Mouse (Mus musculus) gastrocnemius, postnatal 25 days (tissue): ENCODE measurements around the gene Mms22l. TPM values are rescaled to one million over a fixed set of nuclear protein-coding genes. Genes with fewer than 3 reads are reported as not detected.
"Not testable (repeated sequence)": the region's sequence is repeated elsewhere in the genome, so short reads cannot be mapped to it uniquely, and the experiment has no call there.

ENCODE experiments used
- DNase-seq: peaks from one replicate; pipeline ENCODE4 v3.0.0; 2022
- total RNA-seq, 2 experiments: library from RNA; stranded (reverse); gene quantifications; 1 replicate in 1 of 2; 2 replicates in 1 of 2; pipeline ENCODE4 v1.2.3; 2021

Gene Mms22l
- total RNA-seq, 2 experiments from 2014 or later, result 0.91 to 0.97 TPM

- no peak for DNase-seq
These were observed 124.2 kb downstream of the Mms22l start for GRCm38 (mm10) chr4:24620440-24620839.

DNA sequence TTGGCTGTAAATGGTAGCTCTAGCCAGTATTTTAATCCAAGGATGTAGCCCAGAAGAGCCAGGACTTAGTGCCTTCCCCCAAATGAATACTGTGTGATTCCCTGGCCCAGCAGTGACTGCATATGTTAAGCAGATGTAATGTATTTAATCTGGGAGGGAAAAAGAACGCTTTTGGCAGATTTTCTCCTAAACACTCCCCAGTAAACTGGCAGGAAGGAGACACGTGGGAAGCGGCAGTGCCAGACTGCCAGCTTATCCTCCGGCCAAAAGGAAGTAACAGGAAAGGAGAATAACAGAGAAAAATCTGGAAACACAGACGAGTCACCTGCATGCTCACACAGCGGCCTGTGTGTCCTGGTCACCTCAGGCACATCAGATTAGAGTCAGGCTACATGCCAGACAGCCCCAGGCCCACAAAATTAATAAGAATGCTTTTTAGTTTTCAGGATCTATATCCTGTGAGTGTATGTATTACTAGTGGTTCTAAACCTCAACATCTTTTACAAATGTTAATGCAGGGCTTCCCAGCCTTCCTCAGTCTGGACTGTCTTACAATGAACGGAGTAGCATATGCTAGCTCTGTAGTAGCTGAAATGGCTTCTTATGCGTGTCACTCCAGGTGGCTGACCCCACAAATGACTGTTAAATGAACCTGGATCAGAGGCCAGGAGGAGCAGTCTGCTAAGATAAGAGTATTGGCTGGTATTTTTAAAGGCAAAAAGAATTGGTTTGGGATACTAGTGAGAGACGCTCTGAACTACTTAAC lies 125.4 kb downstream of the Mms22l start:
- DNase-seq, result no peak

DNA sequence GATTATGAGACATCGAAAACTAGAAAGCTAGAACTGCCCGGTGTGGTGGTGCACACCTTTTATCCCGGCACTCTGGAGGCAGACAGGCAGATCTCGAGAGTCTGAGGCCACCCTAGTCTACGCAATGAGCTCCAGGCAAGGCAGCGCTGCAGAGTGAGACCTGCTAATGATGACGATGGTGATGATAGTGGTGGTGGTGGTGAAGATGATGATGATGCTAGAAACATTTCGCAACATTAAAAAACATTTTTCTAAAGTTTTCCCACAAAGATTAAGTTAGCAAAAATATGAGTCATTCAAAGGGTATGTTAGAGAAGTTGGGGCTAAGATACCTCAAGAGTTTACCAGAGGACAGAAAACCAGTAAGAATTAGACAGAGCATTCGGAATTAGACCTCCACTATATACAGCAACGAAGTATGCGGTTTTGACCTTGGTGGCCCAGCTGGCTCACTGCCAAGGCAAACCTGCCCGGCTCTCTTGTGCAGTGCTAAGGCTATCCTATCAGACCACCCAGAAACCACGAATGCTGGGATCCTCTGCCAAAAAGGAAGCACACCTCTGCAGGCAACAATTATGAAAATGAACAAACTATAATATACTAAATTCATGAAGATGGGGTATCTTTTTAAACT lies 129.8 kb downstream of the Mms22l start:
- no peak for DNase-seq

- DNase-seq, result no peak
These were observed 130.4 kb downstream of the Mms22l start for GRCm38 (mm10) chr4:24626686-24627085.

- DNase-seq, result no peak
These were observed 131.6 kb downstream of the Mms22l start for GRCm38 (mm10) chr4:24627871-24628270.

DNA sequence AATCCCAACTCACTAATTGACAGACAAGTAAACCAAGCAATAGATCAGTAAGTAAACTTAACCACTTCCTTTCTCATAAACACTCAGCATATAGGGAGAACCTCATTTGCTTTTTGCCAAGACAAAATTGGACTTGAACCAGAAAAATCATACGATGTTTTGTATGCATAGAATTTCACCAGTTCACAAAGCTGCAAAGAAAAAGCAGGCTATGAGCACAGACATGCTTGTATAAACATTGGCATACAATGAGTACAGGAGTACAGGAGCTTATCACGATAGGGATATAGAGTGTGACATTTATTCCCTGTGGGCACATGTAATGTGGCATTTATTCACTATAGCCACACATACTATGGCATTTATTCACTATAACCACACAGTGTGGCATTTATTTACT lies 134.2 kb downstream of the Mms22l start:
- no peak for DNase-seq

DNA sequence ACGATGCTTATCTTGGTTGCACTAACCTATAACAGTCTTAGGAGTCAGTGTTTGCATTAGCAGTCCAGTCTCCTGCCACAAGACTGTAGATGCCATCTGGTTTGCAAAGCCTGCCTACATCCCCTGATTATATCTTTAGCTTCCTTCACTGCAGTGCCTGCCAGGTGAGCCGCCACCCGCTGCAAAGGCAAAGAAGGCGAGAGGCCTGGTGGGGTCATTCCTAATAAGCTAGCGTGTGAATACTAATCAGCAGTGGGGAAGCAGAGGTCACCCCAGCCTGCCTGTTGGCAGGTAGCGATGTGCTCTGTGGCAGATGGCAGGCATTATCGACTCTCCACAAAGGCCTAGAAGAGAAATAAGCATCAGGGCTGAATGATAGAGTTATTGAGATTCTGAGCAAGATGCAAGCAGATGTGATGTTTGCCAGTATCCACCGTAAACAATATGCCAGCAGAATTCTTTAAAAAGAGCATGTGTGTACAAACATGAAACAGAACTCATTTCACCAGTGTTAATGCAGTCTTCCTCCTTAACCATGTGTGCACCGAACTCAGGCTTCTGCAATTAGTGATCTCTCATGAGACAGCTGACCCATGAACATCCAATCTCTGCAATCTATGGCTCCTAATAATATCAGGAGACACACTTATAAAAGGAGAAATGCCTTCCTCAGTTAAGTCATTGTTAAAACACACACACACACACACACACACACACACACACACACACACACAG lies 135.1 kb downstream of the Mms22l start:
- DNase-seq, result no peak

GRCm38 (mm10) chr4:24642306-24642705 lies 146.1 kb downstream of the Mms22l start:
- DNase-seq, result no peak

DNA sequence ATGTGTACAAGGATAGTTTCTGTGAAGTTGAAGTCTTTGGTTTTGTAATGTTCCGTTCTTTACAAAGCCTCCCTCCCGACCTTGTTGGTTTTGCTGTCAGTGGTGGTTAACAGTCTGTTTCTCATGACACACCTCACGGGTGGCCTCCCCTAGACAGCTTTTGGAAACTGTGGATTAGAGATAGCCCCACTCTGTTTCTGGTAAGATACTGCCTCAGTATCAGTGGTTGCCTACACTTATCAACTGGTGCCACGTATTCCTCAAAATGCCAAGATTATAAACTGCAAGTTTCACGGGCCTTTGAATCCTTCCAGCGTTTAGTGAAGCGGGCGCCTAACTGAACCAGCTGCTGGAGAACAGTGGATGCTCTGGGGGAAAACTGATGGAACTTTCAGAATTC lies 148.5 kb downstream of the Mms22l start:
- not testable (repeated sequence) for DNase-seq
